Mouse (Mus musculus) lung, embryonic 15.5 days (tissue): ENCODE results near the gene Ube2s. TPM values are rescaled to one million over a fixed set of nuclear protein-coding genes. Genes with fewer than 3 reads are reported as not detected.
"Not testable (repeated sequence)": the region's sequence is repeated elsewhere in the genome, so short reads cannot be mapped to it uniquely, and the experiment has no call there.

Experiments used
- ATAC-seq: fragments of 200-750 bp; cut with Nextera tagmentation; 2 replicates; pipeline ENCODE4 v1.8.0; 2017; ENCODE audit warnings: moderate number of reproducible peaks, borderline replicate concordance; ENCODE audit not compliant: low FRiP score, low TSS enrichment; ENCODE audit errors: extremely low read depth
- H3K27ac ChIP-seq: fragments of 300-500 bp; sonication (generic); 2 replicates; pipeline ENCODE4 v1.5.1; 2015; ENCODE audit warnings: moderate library complexity, mild to moderate bottlenecking, inconsistent platforms
- H3K27me3 ChIP-seq: fragments of 300-500 bp; sonication (generic); 2 replicates; pipeline ENCODE4 v1.6.1; 2015; ENCODE audit warnings: inconsistent platforms
- H3K36me3 ChIP-seq: fragments of 300-500 bp; sonication (generic); 2 replicates; pipeline ENCODE4 v1.6.1; 2015; ENCODE audit warnings: inconsistent platforms
- H3K4me1 ChIP-seq: fragments of 300-500 bp; sonication (generic); 2 replicates; pipeline ENCODE4 v1.6.1; 2015; ENCODE audit warnings: inconsistent platforms
- H3K4me2 ChIP-seq: fragments of 300-500 bp; sonication (generic); 2 replicates; pipeline ENCODE4 v1.6.1; 2015; ENCODE audit warnings: inconsistent platforms, mild to moderate bottlenecking, moderate library complexity
- H3K4me3 ChIP-seq: fragments of 300-500 bp; sonication (generic); 2 replicates; pipeline ENCODE4 v1.5.1; 2015; ENCODE audit warnings: mild to moderate bottlenecking, inconsistent platforms
- H3K9ac ChIP-seq: fragments of 300-500 bp; sonication (generic); 2 replicates; pipeline ENCODE4 v1.6.1; 2015; ENCODE audit warnings: inconsistent platforms
- H3K9me3 ChIP-seq: fragments of 300-500 bp; sonication (generic); 2 replicates; pipeline ENCODE4 v1.6.1; 2016; ENCODE audit warnings: inconsistent platforms
- WGBS: fragments of 180-500 bp; shearing (Covaris S2); methylation state at CpG from one replicate; pipeline ENCODE4 v1.1.7; 2015; 5-methylcytosine and 5-hydroxymethylcytosine counted together
- polyA plus RNA-seq: library from polyadenylated mRNA; unstranded; fragments of >200 nt; fragmentation: Nextera tagmentation; extraction: Ambion mirVana; gene quantifications from 2 replicates; pipeline ENCODE4 v1.2.1, GENCODE M21; 2015

Gene Ube2s
- polyA plus RNA-seq: 409 and 411 TPM in 2 replicates

DNA sequence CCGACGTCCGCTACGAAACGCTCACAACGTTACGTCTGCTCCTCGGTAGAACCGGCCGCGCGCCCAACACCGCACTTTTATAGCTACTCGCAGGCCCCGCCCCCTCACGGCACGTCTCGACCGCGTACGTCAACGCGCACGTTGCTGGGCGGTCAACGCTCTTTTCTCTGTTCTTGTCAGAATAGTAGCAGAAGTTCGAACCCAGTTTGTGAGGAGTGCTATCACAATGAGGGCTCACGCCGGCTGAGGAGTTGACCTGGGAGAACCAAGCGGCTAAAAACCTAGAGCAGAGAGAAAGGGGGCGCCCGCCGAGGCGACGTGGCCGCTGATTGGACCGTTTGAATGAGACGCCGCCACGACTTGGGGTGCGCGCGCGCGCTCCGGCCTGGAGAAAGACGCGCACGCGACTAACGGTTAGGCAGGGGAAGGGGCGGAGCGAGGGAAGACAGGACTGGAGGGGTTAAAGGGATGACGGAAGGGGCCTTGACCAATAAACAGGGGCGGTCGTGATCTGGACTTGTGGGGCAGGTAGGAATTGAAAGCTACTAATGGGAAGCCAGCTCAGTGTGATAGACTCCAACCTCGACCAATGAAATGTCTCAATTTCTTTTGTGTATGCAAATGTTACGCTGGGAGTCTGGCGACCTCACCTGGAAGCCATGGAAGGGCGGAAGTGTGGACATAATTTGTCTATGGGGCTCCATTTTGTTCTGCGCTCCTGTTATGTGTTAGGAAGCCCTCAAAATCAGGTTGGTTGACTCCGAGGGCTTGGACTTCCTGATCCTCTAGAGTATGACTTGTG lies at the start of gene Ube2s:
TSS of gene Ube2s (minus strand) at position 288 of the 802 bp plus-strand sequence.
- peak within 1 kb of the TSS; percentile 70 for H3K4me2 ChIP-seq
- H3K9me3 ChIP-seq: no peaks in the 10 kb centered on the region
- H3K9ac ChIP-seq: peak within 1 kb of the TSS; percentile 99
- H3K4me3 ChIP-seq: peak within 1 kb of the TSS; percentile 93
- no peaks in the 10 kb centered on the region for H3K27me3 ChIP-seq
- H3K36me3 ChIP-seq: peaks cover 28% of the 10 kb centered on the region
- peak within 1 kb of the TSS; percentile 95 for H3K27ac ChIP-seq
- peaks cover 27% of the 10 kb centered on the region for H3K4me1 ChIP-seq
- under 1% methylated on average over 62 of the region's 62 CpGs for WGBS
- ATAC-seq: peak; percentile 99

DNA sequence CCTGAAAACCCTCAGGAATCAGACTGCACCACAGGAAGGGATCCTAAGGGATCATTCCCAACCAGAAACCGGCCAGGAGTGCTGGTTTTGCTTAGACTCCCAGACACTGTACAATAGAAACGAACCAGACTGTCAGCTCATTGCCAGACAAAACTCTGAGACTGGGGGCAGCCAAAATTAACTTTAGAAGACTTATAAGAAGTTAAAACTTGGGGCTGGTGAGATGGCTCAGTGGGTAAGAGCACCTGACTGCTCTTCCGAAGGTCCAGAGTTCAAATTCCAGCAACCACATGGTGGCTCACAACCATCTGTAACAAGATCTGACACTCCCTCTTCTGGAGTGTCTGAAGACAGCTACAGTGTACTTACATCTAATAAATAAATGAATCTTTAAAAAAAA lies 48.5 kb upstream of the Ube2s start:
- not testable (repeated sequence) for ATAC-seq, H3K9me3 ChIP-seq, H3K36me3 ChIP-seq, H3K9ac ChIP-seq, H3K27ac ChIP-seq, H3K27me3 ChIP-seq, H3K4me3 ChIP-seq, H3K4me2 ChIP-seq
- H3K4me1 ChIP-seq: peaks cover 14% of the 10 kb centered on the region
- WGBS: 72% methylated on average over 3 of the region's 3 CpGs

GRCm38 (mm10) chr7:4859418-4859978 lies 47.1 kb upstream of the Ube2s start:
- no peaks in the 10 kb centered on the region for H3K9me3 ChIP-seq

DNA sequence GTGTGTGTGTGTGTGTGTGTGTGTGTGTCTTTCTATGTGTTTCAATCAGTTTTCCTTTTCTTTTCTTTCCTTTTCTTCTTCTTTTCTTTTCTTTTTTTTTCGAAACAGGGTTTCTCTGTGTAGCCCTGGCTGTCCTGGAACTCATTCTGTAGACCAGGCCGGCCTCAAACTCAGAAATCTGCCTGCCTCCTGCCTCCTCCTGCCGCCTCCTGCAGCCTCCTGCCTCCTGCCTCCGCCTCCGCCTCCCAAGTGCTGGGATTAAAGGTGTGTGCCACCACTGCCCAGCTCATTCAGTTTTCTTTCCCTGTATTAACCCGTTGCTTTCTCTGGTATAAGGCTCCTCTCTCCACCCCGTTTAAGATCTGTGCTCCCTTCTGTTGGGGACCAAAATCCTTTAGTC lies 44.9 kb upstream of the Ube2s start:
- H3K9me3 ChIP-seq: no peaks in the 10 kb centered on the region
- H3K27me3 ChIP-seq: no peaks in the 10 kb centered on the region; the same call in 1 of the 2 replicates
- H3K4me1 ChIP-seq: no peaks in the 10 kb centered on the region
- no peak overlapping the region for H3K9ac ChIP-seq
- no peaks in the 10 kb centered on the region for H3K36me3 ChIP-seq
- no peak for ATAC-seq
- H3K4me2 ChIP-seq: no peak overlapping the region
- 53% methylated on average over 7 of the region's 7 CpGs for WGBS
- H3K4me3 ChIP-seq: no peak overlapping the region
- H3K27ac ChIP-seq: no peak overlapping the region

More at GRCm38 (mm10) chr7:4859418-4859978, 47.1 kb upstream of the Ube2s start:
- no peak overlapping the region for H3K9ac ChIP-seq
- H3K27ac ChIP-seq: no peak overlapping the region
- no peak overlapping the region for H3K4me3 ChIP-seq
- no peak overlapping the region for H3K4me2 ChIP-seq
- peaks cover 8% of the 10 kb centered on the region for H3K4me1 ChIP-seq
- ATAC-seq: no peak
- H3K27me3 ChIP-seq: no peaks in the 10 kb centered on the region; the same call in 1 of the 2 replicates
- no peaks in the 10 kb centered on the region for H3K36me3 ChIP-seq
- 33% methylated on average over 12 of the region's 12 CpGs for WGBS

GRCm38 (mm10) chr7:4856508-4856907 lies 44.1 kb upstream of the Ube2s start:
- H3K4me1 ChIP-seq: no peaks in the 10 kb centered on the region
- no peaks in the 10 kb centered on the region for H3K9me3 ChIP-seq
- no peak overlapping the region for H3K27ac ChIP-seq
- no peaks in the 10 kb centered on the region; the same call in 1 of the 2 replicates for H3K27me3 ChIP-seq
- no peaks in the 10 kb centered on the region for H3K36me3 ChIP-seq
- WGBS: 84% methylated on average over 9 of the region's 9 CpGs
- ATAC-seq: no peak
- H3K4me2 ChIP-seq: no peak overlapping the region
- no peak overlapping the region for H3K4me3 ChIP-seq
- H3K9ac ChIP-seq: no peak overlapping the region

- 59% methylated on average over 3 of the region's 3 CpGs for WGBS
- Histone ChIP-seq H3K27me3 (no peaks in the 10 kb centered on the region; the same call in 1 of the 2 replicates), H3K9me3 (no peaks in the 10 kb centered on the region), H3K9ac (no peak overlapping the region), H3K4me3 (no peak overlapping the region), H3K36me3 (no peaks in the 10 kb centered on the region), H3K4me2 (no peak overlapping the region), H3K4me1 (no peaks in the 10 kb centered on the region), H3K27ac (no peak overlapping the region)
- no peak for ATAC-seq
Measured at GRCm38 (mm10) chr7:4853613-4854012, 41.2 kb upstream of the Ube2s start.

- H3K36me3 ChIP-seq: no peaks in the 10 kb centered on the region
- no peak overlapping the region for H3K9ac ChIP-seq
- no peak overlapping the region for H3K4me2 ChIP-seq
- 68% methylated on average over 8 of the region's 8 CpGs for WGBS
- ATAC-seq: no peak
- H3K4me3 ChIP-seq: no peak overlapping the region
- H3K4me1 ChIP-seq: no peaks in the 10 kb centered on the region
- H3K27ac ChIP-seq: no peak overlapping the region
- H3K27me3 ChIP-seq: no peaks in the 10 kb centered on the region
- H3K9me3 ChIP-seq: no peaks in the 10 kb centered on the region
Measured at GRCm38 (mm10) chr7:4851315-4851688, 38.9 kb upstream of the Ube2s start.

- Histone ChIP-seq H3K36me3 (no peaks in the 10 kb centered on the region), H3K27ac (no peak overlapping the region), H3K4me3 (no peak overlapping the region), H3K9me3 (no peaks in the 10 kb centered on the region), H3K27me3 (no peaks in the 10 kb centered on the region), H3K4me1 (no peaks in the 10 kb centered on the region), H3K9ac (no peak overlapping the region), H3K4me2 (no peak overlapping the region)
- ATAC-seq: no peak
- WGBS: 73% methylated on average over 11 of the region's 11 CpGs
Measured at GRCm38 (mm10) chr7:4850621-4851314, 38.4 kb upstream of the Ube2s start.

DNA sequence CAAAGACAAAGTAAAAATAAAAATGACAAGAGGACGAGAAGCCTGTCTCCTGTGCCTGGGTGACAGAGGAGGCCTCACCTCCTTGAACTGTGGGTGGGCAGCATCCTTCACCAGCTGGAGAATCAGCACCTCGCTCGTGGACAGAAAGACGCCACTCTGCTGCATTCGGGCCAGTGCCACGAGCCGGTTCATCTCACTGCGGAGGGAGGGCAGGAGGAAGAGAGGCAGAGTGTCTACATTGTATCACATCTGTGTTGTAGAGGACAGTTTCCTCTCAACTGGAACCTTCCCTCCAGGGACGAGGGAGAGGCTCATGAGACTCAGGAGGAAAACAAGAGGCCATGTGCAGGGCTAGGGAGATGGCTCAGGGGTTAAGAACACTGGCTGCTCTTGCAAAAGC lies 37.0 kb upstream of the Ube2s start:
- WGBS: 44% methylated on average over 9 of the region's 9 CpGs
- no peak for ATAC-seq

DNA sequence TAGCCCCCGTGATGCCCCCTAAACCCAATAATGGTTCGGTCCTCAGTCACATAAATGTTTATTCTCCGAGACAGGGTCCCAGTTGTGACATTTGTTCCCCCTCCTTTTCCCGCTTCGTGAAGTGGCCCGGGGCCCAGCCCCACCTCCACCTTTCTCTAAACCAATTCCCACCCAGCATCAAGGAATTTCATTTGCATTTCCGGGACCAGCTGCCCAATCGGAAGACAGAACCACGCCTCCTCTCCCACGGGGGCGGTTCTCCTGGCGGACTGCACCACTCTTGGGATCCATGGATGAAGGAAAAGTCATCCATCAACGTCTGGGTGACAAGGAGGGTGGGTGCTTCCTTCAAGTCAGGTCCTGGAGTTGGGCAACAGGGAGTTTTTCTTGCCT lies 32.5 kb upstream of the Ube2s start:
- Histone ChIP-seq H3K27me3 (peaks cover 44% of the 10 kb centered on the region), H3K9me3 (no peaks in the 10 kb centered on the region), H3K27ac (no peak overlapping the region), H3K4me3 (peak overlapping the region; percentile 39), H3K36me3 (no peaks in the 10 kb centered on the region), H3K9ac (no peak overlapping the region), H3K4me2 (peak overlapping the region; percentile 80), H3K4me1 (peaks cover 18% of the 10 kb centered on the region)
- under 1% methylated on average over 13 of the region's 13 CpGs for WGBS
- ATAC-seq: peak; percentile 73; the same call in 1 of the 2 replicates

More for the DNA sequence above, 37.0 kb upstream of the Ube2s start:
- Histone ChIP-seq H3K9me3 (no peaks in the 10 kb centered on the region), H3K27me3 (peaks cover 13% of the 10 kb centered on the region), H3K4me2 (no peak overlapping the region), H3K4me3 (no peak overlapping the region), H3K4me1 (peaks cover 5% of the 10 kb centered on the region), H3K27ac (no peak overlapping the region), H3K9ac (no peak overlapping the region), H3K36me3 (no peaks in the 10 kb centered on the region)

- Histone ChIP-seq H3K4me2 (peak within 1 kb of the TSS; percentile 80), H3K36me3 (no peaks in the 10 kb centered on the region), H3K4me1 (peaks cover 18% of the 10 kb centered on the region), H3K9me3 (no peaks in the 10 kb centered on the region), H3K9ac (peak within 1 kb of the TSS; percentile 5; the same call in 1 of the 2 replicates), H3K27ac (no peak within 1 kb of the TSS), H3K27me3 (peaks cover 44% of the 10 kb centered on the region), H3K4me3 (peak within 1 kb of the TSS; percentile 39)
- 1% methylated on average over 38 of the region's 41 CpGs for WGBS
- peak; percentile 37; the same call in 1 of the 2 replicates for ATAC-seq
Measured at GRCm38 (mm10) chr7:4844245-4844916, 32.0 kb upstream of the Ube2s start, which contains the start of gene Shisa7. Gene Shisa7 (minus strand): TSS chr7:4844696.
